Mouse (Mus musculus): Measurements from ENCODE around the gene Fam43b. TPM values are rescaled to one million over a fixed set of nuclear protein-coding genes. Genes with fewer than 3 reads are reported as not detected.

The Fam43b gene
- total RNA-seq, 2 experiments from 2014 or later: not detected

DNA sequence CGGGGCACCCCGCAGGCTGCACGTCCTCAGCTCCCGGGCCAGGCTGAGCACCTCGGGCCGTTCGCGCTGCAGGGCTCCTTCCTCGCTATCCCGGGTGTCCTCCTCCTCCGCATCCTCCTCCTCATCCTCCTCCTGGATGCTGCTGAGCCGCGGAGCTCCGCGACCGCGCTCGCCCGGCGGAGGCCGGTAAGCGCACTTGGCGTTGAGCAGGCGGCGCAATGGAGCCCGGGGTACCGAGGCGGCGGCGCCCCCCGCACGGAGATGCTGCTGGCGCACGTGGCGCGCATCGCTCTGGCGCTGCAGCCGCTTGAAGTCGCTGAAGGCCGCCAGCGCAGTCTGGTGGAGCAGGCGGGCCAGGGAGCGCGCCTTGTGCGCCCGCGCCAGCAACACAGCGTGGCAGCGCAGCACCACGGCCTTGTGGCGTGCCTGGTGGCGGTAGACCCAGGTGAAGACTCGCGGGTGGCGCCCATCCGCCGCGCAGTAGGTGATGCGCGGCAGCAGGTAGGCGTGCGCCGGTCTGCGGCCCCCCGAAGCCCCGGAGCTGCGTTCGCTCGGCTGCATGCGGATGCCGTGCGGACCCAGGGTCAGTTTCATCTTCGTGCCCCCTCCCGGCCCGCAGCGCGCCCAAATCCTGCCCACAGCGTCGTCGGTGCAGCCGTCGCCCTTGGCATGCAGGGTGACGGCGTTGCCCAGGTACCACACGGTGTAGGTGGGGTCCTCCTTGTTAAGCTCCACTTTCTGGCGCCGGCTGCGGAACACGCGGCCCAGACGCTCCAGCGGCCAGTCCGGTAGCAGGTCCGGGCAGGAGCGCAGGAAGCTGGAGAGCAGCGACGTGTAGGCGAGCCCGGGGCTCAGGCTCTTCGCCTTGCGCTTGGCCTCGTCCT, 999 bp downstream of the Fam43b start:
- DNase-seq: no peak

DNA sequence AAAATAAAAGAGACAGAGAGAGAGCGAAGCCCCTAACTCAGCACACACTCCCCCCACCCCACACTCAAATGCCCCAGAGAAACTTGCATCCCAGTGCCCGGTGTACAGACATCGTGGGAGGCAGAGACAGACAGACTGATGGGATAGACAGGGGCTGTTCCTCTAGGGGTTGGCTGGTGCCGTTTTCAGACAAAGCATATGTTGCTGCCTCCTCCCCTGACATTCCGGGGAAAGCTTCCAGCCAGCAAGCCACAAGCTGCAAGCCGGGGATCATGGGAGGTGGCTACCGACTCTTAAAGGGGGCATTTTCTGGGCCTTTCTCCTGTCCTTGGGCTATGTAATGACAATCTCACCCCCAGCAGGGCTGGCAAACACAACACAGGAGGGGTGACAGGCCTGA, 2.6 kb downstream of the Fam43b start:
- no peak for DNase-seq

GRCm38 (mm10) chr4:138383789-138384188, 12.5 kb downstream of the Fam43b start:
- DNase-seq: no peak

DNA sequence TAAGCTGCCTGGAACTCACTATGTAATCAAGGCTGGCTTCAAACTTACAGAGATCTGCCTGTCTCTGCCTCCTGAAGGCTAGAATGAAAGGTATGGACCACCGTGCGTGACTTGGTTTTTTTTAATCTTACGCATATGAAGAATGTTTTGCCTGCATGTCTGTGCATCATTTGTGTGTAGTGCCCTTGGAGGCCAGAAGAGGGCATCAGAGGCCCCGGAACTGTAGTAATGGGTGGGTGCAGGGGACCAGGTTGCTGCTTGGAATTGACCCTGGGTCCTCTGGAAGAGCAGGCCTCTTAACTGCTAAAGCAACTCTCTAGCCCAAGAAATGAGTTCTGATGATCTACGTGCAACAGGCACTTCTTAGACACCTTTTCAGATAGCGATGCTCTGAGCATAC, 13.9 kb downstream of the Fam43b start:
- DNase-seq: no peak

DNA sequence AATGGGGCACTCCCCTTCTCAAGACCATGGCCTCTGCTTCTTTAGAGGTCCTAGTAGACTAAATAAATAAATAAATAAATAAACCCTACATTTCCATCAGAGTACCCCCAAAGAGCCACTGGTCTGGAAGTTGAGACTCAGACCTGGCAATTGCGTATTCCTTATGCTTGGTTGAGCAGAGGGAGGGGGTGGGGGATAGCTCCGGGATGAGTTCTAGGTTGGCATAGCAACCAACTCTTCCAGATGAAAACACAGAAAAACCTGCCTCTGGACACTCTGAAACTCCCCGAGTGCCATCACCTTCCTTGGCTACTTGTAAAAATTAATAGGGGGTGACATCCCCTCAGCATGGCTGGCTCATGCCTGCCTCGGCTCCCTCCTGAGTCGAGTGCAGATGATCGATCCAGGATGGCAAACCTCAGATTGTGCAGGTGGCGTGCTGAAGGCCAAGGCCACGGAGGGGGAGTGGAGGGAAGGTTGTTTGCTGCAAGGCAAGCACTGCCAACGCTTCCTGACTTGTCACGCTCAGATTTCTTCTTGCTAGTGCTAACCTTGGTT, 16.1 kb downstream of the Fam43b start:
- DNase-seq: no peak

GRCm38 (mm10) chr4:138379091-138379840, 17.1 kb downstream of the Fam43b start:
- DNase-seq: peak; percentile 72

- DNase-seq: no peak
Measured at GRCm38 (mm10) chr4:138377526-138377925, 18.8 kb downstream of the Fam43b start.

DNA sequence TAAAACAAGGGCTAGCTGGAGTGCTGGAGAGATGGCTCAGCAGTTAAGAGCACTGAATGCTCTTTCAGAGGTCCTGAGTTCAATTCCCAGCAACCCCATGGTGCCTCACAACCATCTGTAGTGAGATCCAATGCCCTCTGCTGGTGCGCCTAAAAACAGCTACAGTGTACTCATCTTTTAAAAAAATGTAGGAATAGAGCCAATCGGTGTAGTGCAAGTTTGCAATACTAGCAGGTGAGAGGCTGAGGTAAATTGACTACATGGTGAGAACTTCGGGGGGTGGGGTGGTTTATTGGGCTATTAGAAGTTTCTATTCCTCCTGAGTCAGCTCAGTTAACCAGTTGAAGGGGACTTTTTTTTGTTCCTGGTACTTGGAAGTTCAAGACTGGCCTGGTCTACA, 21.2 kb downstream of the Fam43b start:
- no peak for DNase-seq

DNA sequence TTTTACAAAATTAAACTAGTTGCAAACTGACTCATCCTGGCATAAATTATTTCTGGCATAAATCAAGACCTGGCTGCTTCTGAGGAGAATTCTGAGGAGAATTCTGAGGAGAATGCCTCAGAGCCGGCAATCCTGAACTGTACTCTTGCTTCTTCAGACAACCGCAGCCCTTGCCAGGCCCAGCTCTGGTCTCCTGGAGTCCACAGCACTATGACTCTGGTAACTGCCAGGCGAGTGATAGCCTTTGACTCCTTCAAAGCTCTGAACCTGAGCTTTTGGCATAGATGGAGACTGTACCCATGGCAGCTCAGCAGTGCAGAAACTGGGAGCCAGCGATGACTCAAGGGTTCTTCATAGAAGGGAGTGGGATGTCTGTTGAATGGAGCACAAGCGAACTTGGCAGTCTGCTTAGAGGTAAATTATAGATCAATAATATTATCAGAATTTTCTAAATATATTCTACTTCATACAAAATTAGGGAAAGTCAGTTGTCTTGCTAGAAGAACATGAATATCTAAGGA, 25.3 kb downstream of the Fam43b start:
- no peak for DNase-seq

- no peak for DNase-seq
Measured at GRCm38 (mm10) chr4:138368498-138369260, 27.6 kb downstream of the Fam43b start.

DNA sequence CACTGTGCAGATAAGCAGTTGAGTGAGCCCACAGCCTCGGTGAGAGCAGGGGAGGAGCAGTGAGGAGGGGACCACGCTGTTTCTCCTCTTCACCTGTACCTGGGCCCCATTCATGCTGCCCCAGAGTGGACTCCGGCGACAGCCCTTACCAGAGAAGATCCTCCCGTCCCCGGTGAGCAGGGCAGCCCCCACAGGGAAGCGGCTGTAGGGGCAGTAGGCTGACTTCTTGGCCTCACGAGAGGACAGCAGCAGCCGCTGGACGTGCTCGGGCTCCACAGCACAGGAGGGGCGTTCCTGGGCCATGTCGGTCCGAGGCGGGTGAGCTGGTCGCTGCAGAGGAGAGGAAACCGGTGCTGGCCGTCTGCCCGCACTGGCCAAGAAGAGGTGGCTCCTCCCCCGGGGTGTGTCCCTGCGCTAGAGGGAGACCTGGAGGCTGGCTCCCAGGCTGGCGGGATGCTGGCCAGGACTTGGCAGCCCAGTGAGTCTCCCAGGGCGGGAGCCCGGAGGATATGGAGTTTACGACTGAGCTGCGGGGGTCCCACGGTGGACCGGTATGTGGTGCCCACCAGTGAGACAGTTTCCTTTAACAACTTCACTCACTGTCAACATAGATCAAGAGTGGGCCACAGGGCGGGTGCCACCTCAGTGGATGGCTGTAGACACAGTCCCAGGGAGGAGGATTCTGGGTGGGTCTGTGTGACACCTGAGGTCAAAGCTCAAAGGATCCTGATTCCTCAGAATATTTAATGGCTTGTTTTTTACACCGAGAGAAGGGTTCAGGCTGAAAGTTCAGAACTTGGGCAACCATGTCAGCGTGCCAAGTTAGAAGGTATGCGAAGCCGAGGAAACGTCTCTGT, 28.5 kb downstream of the Fam43b start, which contains the start of gene Cda:
Gene Cda (minus strand): TSS at position 352 of the 857 bp plus-strand sequence.
- peak; percentile 80 for DNase-seq

GRCm38 (mm10) chr4:138366561-138366960, 29.8 kb downstream of the Fam43b start:
- no peak for DNase-seq

DNA sequence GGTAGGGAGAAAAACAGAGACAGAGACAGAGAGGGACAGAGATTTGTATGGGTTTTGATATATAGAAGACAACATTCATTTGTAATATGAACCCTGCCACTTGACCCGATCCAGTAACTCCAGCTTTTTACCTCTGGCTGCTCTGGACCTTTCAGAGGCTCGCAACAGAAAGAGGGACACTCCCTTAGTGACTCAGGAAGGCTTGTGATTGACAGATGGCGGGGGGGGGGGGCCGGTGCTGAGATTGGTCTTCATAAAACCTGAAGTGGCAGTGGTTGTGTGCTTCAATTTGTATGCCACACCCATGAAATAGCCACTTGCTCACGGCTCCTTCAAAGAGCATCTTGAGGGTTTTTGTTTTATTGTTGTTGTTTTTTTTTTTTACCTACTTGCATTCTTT, 32.8 kb downstream of the Fam43b start:
- DNase-seq: no peak

DNA sequence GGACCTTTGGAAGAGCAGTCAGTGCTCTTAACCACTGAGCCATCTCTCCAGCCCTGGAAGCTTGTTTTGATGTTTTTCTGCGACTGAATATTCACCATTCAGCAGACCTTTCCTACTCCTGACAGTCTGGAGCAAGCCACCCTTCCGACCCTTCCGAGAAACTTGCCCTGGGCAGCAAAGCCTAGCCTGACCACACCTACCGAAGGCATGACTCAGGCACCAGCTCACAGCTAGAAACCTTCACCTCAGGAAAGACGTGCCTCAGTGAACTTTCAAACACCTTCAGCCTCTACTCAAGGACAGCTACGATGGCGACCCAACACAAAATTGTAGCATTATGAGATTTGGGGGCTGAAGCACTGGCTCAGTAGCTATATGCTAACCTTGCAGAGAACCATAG, 33.4 kb downstream of the Fam43b start:
- DNase-seq: no peak

DNA sequence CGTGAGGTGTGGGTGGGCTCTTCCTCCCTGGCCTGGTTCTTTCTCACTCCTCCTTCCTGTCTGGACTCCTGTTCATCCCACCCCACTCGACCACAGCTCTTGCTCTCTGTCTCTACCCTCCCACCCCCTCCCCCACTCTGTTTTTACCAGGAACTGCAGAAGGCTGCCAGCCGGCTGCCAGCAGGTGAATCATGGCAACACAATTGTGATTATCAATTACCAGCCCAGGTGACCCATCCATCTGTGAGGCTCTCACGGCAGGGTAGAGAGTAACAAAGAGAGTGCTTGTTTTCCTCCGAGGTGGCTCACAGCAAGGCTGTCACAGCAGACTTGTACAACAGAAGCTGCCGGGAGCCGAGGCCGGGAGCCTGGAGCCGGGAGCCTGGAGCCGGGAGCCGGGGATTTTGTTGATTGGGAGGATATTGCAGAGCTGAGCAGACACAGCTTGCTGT, 34.9 kb downstream of the Fam43b start:
- no peak for DNase-seq

GRCm38 (mm10) chr4:138358176-138358575, 38.2 kb downstream of the Fam43b start:
- DNase-seq: no peak

DNA sequence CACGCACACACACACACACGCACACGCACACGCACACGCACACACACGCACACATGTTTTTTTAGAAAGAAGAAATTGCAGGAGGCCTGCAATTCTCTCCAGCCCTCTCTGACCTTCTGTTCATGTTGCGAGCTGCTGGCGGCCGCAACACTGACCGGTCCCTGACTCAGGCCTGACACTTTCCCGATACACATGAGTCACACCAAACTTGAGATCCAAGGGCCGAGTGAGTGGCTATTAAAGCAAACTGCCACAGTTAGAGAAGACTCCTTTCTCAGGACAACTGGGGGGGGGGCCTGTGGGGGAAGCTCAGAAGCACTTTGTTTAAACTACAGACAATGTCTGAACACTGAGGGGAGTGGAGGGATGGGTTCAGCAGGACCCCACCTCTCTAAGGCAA, 39.8 kb downstream of the Fam43b start:
- no peak for DNase-seq

- DNase-seq: no peak
Measured at GRCm38 (mm10) chr4:138356141-138356540, 40.2 kb downstream of the Fam43b start.

- DNase-seq: no peak
Measured at GRCm38 (mm10) chr4:138355496-138355895, 40.8 kb downstream of the Fam43b start.

DNA sequence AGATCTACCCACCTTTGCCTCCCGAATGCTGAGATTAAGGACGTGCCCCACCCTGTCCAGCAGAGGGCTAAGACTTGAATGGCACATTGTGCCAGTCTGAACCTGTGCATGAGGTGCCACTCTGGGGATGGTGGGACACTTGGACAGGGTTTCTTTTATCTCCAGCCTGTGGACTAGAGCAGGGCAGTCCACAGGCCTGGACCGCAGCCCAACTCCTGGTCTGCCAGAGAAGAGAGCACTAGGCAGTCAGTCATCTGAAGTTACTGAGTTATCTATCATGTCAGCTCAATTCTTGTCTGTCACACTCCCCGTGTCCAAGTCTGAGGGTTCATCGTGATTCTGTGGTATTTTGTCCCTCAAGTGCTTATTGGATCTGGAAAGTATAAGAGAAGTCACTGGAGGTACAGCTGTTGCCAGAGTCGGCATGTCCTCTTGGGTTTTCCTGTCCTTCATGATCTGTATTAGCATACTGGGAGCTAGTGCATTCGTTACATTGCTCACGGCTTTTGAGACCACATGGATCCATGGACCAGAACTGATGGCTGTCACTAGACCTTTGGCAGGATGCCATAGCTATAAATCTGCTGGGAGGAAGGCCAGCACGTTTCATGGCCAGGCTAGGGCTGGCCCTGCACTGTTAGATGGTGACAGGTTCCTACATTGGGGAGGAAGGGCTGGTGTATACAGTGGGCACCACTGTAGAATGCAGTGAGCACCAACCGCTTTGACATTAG, 42.7 kb downstream of the Fam43b start:
- no peak for DNase-seq
